ENCODE assay signal across 26 mouse cellular contexts in the genomic region with DNA sequence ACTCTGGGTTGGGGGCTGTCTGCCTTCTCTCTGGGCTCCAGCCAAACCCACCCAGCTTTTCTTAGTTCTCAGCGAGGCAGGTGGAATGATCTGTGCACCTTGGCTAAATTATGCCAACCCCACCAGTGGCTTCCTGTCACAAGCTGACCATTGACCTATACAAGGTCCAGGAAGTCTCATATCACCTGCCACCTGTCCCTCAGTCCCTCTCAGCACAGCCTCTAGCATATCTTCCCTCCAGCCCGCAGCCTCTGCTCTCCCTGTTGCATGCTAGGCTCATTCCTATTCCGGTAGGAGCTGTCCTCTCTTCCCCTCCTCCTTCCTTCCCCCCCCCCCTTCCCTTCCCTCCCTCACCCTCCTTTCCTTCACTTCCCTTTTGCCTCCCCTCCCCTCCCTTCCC. TPM values are rescaled to one million over a fixed set of nuclear protein-coding genes. Genes with fewer than 3 reads are reported as not detected.
DNase-seq lines count a peak whose midpoint lies in the region; ATAC-seq and TF ChIP-seq lines count a peak whose summit lies in the region.
"Had no signal": no experiment of that assay in that cellular context is flagged by ENCODE, and none has a peak within 500 bp of the region (broad histone marks: within the 10 kb centered on the region; RNA-seq: fewer than 3 reads in every experiment).

No protein-coding gene starts in this region.

- H3K36me3 ChIP-seq in kidney, embryonic 15.5 days: no peaks in the 10 kb centered on the region
- H3K36me3 ChIP-seq in intestine, embryonic 16.5 days (ENCODE audit: control insufficient read depth, insufficient read depth, low read length): no peaks in the 10 kb centered on the region
- H3K36me3 ChIP-seq in small intestine, adult 2 months (ENCODE audit: control insufficient read depth, insufficient read depth, low read length): no peaks in the 10 kb centered on the region
- H3K36me3 ChIP-seq: embryonic facial prominence, embryonic 12.5 days; embryonic facial prominence, embryonic 15.5 days; G1E; heart, embryonic 12.5 days; heart, embryonic 15.5 days had no signal

- no peak overlapping the region for H3K4me3 ChIP-seq in kidney, embryonic 15.5 days (replicated peaks)
- H3K4me3 ChIP-seq in intestine, embryonic 16.5 days (ENCODE audit: low read length): no peak overlapping the region
- H3K4me3 ChIP-seq in small intestine, adult 2 months (ENCODE audit: low read depth, low read length): peak overlapping the region; percentile 5; the same call in 1 of the 2 replicates
- H3K4me3 ChIP-seq: embryonic facial prominence, embryonic 12.5 days; embryonic facial prominence, embryonic 15.5 days; heart, embryonic 12.5 days; heart, embryonic 15.5 days had no signal

- peak; percentile 55 for ATAC-seq in kidney, embryonic 15.5 days (replicated peaks; ENCODE audit: low FRiP score)
- peak; percentile 63 for ATAC-seq in intestine, embryonic 16.5 days
- ATAC-seq: forebrain, embryonic 14.5 days; forebrain, postnatal 0 days; Patski had no signal

- DNase-seq in kidney, postnatal 25 days: no peak
- DNase-seq in heart, postnatal 4 days: no peak
- no peak for DNase-seq in left cerebral cortex, postnatal 25 days (ENCODE audit: low spot score in 2 of 2)
- DNase-seq: B cell, adult 2 months; cerebellum, adult 11 months; cerebellum, adult 2 months; cerebellum, adult 9-11 months; cerebellum, postnatal 25 days; forebrain, postnatal 0 days; gastrocnemius, adult 2 months; gastrocnemius, postnatal 14 days; heart, adult 11 months; heart, postnatal 36 days had no signal

- TF ChIP-seq CTCF in small intestine, adult 2 months (IDR thresholded peaks at IDR 0.05; ENCODE audit: extremely low read depth, insufficient read length, insufficient replicate concordance, low read depth, low read length): no peak

- TF ChIP-seq POLR2A in small intestine, adult 2 months (IDR thresholded peaks at IDR 0.05; ENCODE audit: low read depth, low read length): no peak; the same call in 1 of the 2 replicates

- H3K4me1 ChIP-seq in kidney, embryonic 15.5 days: peaks cover 16% of the 10 kb centered on the region
- peaks cover 4% of the 10 kb centered on the region; the same call in 1 of the 2 replicates for H3K4me1 ChIP-seq in intestine, embryonic 16.5 days (ENCODE audit: control insufficient read depth, insufficient read depth, low read length)
- peaks cover 17% of the 10 kb centered on the region; the same call in 1 of the 2 replicates for H3K4me1 ChIP-seq in small intestine, adult 2 months (ENCODE audit: control insufficient read depth, insufficient read depth, insufficient read length, low read length)
- H3K4me1 ChIP-seq: embryonic facial prominence, embryonic 12.5 days; embryonic facial prominence, embryonic 15.5 days; heart, embryonic 12.5 days had no signal

- no peak overlapping the region for H3K9ac ChIP-seq in kidney, embryonic 15.5 days
- H3K9ac ChIP-seq in intestine, embryonic 16.5 days (ENCODE audit: low read depth, low read length): no peak overlapping the region
- H3K9ac ChIP-seq: embryonic facial prominence, embryonic 12.5 days; embryonic facial prominence, embryonic 15.5 days; forebrain, postnatal 0 days; heart, embryonic 12.5 days; heart, embryonic 15.5 days; hindbrain, embryonic 14.5 days had no signal

- no peaks in the 10 kb centered on the region for H3K9me3 ChIP-seq in kidney, embryonic 15.5 days (replicated peaks)
- no peaks in the 10 kb centered on the region for H3K9me3 ChIP-seq in intestine, embryonic 16.5 days (ENCODE audit: control insufficient read depth, low read length)
- H3K9me3 ChIP-seq: embryonic facial prominence, embryonic 12.5 days; embryonic facial prominence, embryonic 15.5 days; heart, embryonic 15.5 days had no signal

- no peaks in the 10 kb centered on the region for H3K27me3 ChIP-seq in kidney, embryonic 15.5 days
- no peaks in the 10 kb centered on the region for H3K27me3 ChIP-seq in intestine, embryonic 16.5 days (replicated peaks; ENCODE audit: control insufficient read depth, insufficient read depth, low read length)
- no peaks in the 10 kb centered on the region for H3K27me3 ChIP-seq in small intestine, adult 2 months (ENCODE audit: control insufficient read depth, insufficient read depth, low read length)
- H3K27me3 ChIP-seq: CH12.LX; embryonic facial prominence, embryonic 12.5 days; embryonic facial prominence, embryonic 15.5 days; heart, embryonic 12.5 days; heart, embryonic 15.5 days; Patski had no signal

- intact Hi-C loops in left cerebral cortex, postnatal 25 days (cut with DNase I): no loop called here

- H3K4me2 ChIP-seq in kidney, embryonic 15.5 days: peak overlapping the region; percentile 50
- H3K4me2 ChIP-seq in intestine, embryonic 16.5 days (ENCODE audit: low read depth, low read length): no peak overlapping the region
- H3K4me2 ChIP-seq: embryonic facial prominence, embryonic 12.5 days; embryonic facial prominence, embryonic 15.5 days; heart, embryonic 12.5 days; heart, embryonic 15.5 days; hindbrain, embryonic 14.5 days had no signal

- no peak overlapping the region for H3K27ac ChIP-seq in kidney, embryonic 15.5 days
- no peak overlapping the region for H3K27ac ChIP-seq in intestine, embryonic 16.5 days (ENCODE audit: low read length)
- peak overlapping the region; percentile 98 for H3K27ac ChIP-seq in small intestine, adult 2 months (ENCODE audit: insufficient read depth, low read depth, low read length)
- H3K27ac ChIP-seq: embryonic facial prominence, embryonic 12.5 days; embryonic facial prominence, embryonic 15.5 days; heart, embryonic 15.5 days; hindbrain, embryonic 14.5 days; hindbrain, postnatal 0 days had no signal

- WGBS in kidney, embryonic 15.5 days: 47% methylated on average over 3 of the region's 3 CpGs
- WGBS in intestine, embryonic 16.5 days: 55% methylated on average over 3 of the region's 3 CpGs
- WGBS in small intestine, adult 2 months: 21% methylated on average over 3 of the region's 3 CpGs

RNA-seq across cellular contexts. Expression of gene Aktip, which starts 50.5 kb away (rescaled TPM):
- polyA plus RNA-seq in kidney, embryonic 15.5 days (2015; fragmentation: Nextera tagmentation; extraction: Ambion mirVana): 69.9 and 75.2 TPM in 2 replicates
- polyA plus RNA-seq in intestine, embryonic 16.5 days (2015; fragmentation: Nextera tagmentation; extraction: Ambion mirVana): 41.4 and 43.0 TPM in 2 replicates
- 14.5 and 23.3 TPM in 2 replicates for polyA plus RNA-seq in small intestine, adult 2 months (2012; rRNA removed)
- 10 to 100 TPM; 31.3 to 34.0 TPM for total RNA-seq in heart, postnatal 4 days (2021)
- 10 to 100 TPM; 97.3 to 99.2 TPM for total RNA-seq in left cerebral cortex, postnatal 25 days (2021)
